Mouse (Mus musculus): ENCODE measurements at regions not wholly inside any gene's neighbourhood (a gene's known extent, or its start where the extent isn't known, plus 50 kb on each side); places are given as distances from the start of the nearest gene placed in this dataset.

DNA sequence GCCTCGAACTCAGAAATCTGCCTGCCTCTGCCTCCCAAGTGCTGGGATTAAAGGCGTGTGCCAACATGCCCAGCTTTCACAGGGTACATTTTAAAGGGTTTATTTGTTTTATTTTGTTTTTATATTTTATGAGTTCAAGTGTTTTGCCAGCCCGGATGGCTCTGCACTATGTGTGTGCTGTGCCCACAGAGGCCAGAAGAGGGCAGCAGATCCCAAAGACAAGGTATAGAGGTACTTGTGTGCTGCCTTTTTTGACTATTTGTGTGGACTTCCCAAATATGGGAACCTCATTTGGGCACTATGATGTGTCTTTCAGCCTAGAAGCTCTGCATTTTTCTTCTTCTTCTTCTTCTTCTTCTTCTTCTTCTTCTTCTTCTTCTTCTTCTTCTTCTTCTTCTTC is 176.4 kb upstream of the Azi2 start:
- no peak for DNase-seq

DNA sequence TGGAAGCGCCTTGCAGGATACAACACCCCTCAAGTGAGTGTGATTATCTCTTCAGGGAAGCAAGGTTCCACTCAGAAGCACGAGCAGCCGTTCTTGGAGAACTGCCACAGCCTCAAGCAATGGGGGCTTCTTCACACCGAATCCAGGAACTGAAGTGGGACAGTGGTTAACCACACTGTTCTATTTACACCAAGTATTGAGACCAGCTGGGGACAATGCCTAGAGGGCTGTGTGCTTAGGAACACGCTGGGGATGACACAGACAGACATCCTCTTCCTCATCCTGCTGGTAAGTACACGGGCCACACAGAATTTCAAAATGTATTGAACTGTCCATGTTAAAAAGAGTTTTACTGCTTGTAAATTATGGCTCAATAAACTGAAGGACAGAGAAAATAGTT is 177.0 kb upstream of the Azi2 start:
- no peak for DNase-seq

DNA sequence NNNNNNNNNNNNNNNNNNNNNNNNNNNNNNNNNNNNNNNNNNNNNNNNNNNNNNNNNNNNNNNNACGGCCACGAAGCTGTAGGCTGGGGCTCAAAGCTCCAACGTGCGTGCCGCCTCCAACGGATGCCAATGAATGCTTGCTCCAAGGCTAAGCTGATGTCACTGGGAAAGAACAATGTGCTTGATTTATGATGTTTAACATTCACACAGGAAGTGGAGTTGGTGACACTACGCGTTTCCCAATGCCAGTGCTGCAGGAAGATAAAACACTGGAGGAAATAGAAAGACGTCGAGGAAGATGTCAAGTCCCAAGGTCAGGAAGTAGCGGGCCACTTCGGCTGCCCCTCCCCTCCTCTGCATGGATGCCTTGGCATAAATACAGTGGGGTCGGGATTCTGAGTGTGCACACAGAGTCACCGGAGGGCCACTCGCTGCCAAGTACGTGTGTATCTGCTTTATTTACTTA is 180.7 kb upstream of the Azi2 start:
- no peak for DNase-seq

DNA sequence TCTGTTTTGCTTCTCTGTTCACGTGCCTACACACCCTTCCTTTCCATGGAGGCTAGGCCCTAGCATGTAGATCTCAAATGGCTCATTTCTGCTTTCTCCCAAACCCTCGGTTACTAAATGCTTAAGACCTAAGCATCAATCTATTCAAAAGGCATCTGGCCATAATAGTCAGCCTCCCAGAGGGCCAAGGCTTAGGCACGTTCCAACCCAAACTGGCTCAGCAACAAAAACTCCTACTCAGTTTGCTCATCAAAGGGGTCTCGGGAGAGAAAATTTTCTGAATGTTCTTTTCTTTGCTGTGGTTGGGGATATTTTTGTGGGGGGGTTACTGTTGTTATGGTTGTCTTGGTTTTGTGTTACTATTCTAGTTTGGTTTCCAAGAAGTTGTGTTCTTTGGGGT is 196.8 kb upstream of the Azi2 start:
- DNase-seq = no peak

DNA sequence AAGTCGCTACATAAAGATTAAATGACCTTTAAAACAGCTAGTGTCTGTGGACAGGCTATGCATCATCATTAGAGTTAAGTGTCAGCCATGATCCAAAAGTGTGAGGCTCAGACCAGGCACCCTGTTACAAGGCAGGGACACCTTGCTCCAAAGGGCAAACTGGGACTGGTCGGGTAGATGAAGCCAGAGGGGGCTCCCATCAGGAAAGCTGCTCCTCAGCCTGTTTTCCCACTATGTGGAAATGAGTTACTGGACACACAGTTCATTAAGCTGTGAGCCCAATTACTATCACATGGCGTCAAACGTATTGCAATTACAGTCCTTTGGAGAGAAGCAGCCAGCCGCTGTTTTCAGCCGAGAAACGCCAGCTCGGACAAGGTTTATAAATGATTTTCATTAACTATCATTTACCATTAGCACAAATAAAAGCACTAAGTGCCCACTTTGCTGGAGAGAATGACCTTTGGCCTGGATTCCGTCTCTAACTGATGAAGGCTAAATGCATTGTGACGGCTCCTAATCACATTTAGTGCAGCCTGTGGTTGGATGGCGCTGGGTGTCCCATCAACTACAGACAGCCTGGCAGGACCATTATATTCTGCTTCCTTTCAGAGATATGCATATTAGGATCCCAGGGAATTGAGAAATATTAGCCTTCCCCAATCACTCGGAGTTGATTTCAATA is 203.5 kb upstream of the Azi2 start:
- no peak for DNase-seq

DNA sequence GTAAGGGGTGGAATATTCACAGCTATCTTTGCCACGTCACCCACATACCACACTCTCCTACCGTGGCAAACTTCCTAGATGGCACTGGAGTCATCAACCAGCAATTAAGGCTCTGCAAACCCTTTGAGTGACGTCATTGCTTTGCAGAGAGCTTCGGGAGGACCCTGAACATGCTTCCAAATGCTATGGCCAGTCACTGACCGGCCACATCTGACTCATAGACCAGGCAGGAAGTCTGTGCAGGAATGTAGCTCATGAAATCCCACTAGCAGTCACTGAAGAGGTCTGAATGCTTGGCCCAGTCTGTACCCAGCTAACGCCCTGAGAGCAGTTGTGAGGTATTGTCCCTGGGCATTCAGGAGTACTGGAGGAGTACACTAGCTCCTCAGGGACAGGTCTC is 203.9 kb upstream of the Rbms3 start:
- DNase-seq = no peak

DNA sequence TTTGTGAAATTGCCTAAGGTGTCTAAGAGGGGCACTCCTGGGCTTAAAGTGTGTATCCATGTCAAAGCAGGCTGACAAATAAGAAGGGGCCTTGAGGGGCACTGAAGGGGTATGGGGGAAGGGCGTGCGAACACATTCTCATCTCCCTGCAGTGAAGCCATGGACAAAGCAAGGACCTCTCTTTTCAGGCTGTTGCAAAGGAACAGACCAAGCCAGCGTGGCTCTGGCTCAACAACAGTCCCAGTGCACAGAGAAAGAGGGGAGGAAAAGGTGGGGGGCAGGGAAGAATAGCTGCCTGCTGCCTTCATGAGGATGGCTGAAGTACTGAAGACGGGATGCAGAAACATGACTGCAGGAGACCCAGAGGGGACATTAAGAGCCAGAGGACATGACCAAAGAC is 184.9 kb upstream of the Rbms3 start:
- no peak for DNase-seq

DNA sequence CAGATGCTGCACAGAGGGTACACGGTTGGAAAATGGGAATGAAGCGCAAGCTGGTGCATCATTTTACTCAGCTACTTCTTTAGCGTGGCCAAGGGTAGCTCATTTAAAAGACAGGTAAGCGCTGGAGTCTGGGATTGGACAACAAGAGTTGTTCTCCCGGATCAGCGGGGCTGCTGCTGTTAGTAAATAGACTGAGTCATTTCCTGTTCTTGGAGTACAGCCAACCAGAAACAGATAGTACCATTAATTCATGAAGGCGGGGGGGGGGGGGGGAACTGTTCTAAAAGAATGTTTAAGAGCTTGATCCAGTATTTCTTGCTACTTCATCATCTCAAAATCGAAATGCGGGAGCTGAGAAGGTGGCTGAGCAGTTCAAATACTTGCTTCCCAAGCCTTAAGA is 183.5 kb upstream of the Rbms3 start:
- DNase-seq = no peak

DNA sequence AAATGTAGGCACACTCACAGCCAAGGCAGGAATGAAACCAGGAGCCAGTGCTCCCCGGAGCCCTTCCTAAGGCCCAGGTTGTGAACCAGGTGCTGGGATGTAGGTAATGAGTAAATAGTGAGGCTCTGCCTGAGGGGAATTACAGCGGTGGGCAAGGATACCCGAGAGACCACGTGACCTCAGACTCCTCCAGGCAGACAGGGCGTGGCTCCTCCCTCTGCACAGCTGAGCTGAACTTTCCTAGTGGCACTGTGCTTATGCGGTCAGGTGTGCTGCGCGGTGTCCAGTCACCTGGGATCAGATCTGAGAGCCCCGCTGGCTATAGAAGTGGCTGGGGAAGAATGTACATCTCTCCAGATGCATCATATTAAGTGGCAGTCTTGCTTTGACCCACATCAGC is 176.1 kb upstream of the Rbms3 start:
- no peak for DNase-seq

DNA sequence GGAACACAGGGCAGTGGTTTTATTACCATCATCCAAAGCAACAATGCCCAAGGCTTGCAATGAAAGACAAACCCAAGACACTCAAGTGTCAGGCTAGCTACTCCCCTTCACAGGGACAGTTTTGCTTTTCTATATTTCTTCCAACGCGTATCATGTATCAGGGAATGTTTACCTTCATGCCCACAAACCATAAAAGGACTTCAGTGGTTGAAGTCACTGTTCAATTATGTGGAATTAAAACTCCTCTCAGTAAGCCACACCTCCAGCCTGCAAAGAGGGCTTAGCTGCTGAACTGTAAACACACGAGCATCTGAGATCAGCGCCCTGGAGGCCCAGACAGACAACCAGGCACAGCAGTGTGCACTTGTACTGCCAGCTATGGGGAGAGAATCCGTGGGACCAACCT is 154.5 kb upstream of the Rbms3 start:
- no peak for DNase-seq

DNA sequence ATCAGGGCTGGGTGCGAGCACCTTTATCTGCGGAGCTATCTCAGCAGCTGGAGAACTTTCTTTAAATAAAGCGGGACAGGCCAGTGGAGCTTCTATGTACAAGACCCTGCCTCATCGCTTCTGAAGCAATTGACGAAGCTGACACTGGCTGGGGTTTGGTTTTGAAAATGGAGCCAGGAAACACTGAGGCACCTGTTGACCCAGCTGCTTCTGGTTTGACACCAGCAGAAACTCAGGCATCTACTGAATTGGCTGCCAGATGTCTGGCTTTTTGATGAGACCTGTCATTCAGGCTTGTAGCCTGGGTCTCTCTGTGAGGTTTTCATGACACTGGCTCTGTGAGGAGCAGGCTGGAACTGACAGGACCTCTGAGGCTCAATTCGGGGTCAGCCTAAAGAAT is 124.9 kb upstream of the Rbms3 start:
- DNase-seq = no peak

DNA sequence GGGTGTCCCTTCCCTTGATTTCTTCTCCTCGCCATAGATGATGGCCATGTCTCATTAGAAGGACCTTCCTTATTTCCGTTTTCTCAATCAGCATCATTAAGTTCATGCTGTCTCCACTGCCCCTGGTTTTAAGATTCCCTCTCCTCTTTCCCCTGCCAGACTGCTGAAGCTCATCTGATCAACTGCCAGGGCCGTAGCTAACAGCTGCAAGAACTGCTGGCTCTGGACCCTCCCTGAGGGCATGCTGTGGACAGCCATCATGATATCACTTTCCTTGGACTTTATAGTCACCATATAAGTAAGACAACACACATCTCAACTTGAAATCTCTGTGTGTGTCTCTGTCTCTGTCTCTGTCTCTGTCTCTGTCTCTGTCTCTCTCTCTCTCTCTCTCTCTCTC is 123.8 kb upstream of the Rbms3 start:
- no peak for DNase-seq

DNA sequence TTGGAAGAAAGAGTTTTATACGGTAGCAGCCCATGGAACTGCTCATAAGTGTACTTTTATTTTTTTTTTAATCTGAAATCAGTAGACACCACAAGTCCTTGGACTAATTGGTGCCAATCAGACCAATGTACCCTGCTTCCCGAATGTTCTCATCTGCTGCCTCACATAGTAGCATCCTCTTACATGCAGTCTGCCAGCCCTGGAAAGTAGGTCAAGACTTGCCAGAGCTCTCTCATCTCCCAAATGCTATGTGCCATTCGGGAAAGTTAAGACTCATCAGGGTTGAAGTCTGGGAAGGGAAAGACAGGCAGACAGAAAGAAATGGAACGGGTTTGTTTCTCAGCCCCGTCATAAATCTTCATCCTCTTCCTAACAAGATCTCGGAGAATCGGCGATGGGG is 115.2 kb upstream of the Rbms3 start:
- no peak for DNase-seq

DNA sequence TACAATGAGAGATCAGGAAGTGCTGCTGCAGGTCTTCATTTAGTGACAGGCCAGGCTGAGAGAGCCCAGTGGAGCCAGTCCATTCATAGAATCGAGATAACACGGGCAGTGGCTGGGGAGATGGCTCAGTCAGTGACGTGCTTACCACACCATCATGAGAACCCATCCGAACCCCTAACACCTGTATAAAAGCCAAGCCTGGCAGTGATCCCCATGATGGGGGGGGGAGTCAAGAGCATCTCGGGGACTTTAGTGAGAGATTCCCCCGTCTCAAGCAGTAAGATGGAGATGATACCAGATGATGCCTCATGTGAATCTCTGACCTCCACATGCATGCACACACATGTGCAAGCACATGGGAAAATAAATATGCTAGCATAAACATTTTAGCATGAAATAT is 99.7 kb upstream of the Rbms3 start:
- DNase-seq = no peak

DNA sequence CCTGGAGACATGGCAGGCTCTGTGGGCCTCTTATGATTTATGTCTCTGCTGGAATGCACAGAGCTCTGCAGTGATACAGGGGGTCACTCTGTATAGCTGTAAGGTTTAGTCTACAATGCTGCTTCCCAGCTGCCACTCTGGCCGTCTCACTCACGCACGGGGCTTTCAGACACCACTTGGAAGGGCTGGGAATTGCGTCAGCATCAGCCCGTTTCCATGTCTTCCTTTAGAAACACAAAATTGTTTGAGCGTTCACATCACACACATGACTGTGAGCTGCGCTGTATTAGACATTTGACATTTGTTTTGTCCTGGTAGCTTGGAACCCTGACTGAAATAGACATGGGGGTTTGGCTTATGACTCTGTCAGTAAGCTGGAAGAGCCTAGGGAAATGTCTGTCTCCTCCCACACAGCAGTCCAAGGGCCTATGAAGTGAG is 90.5 kb upstream of the Rbms3 start:
- no peak for DNase-seq

DNA sequence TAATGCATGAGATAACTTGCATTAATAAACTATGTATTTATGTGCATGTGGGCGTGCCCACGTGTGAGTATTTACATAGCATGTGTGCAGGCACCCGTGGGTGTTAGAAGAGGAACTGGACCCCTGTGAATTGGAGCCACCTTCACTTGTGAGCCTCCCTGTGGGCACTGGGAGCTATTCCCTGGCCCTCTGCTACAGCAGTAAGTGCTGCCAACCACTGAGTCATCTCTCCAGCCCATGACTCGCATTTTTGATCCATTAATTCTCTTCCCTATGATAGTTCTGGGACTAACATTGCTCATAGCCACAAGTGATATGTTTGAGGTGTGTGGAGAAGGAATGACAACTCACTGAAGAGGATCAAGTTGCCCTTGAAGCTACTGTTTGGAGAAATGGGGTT is 87.6 kb upstream of the Rbms3 start:
- no peak for DNase-seq

DNA sequence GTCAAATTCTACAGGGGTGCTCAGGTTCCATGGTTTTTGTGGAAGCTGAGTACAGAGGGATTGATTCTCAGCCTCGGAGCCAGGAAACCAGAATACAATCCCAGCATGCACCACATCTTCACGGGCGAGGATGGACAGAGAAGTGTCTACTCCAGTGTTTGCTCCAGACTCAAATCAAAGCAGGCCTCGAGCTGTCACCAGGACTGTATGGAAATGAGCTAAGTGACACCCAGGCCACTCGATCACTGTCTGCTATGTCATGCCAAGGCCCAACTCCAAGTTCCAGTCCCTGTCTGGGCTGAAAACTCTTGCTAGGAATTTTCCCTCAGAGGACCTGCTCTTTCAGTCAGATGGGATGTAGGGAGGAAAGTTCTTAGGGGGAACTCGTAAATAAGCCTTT is 86.8 kb upstream of the Rbms3 start:
- DNase-seq = no peak

DNA sequence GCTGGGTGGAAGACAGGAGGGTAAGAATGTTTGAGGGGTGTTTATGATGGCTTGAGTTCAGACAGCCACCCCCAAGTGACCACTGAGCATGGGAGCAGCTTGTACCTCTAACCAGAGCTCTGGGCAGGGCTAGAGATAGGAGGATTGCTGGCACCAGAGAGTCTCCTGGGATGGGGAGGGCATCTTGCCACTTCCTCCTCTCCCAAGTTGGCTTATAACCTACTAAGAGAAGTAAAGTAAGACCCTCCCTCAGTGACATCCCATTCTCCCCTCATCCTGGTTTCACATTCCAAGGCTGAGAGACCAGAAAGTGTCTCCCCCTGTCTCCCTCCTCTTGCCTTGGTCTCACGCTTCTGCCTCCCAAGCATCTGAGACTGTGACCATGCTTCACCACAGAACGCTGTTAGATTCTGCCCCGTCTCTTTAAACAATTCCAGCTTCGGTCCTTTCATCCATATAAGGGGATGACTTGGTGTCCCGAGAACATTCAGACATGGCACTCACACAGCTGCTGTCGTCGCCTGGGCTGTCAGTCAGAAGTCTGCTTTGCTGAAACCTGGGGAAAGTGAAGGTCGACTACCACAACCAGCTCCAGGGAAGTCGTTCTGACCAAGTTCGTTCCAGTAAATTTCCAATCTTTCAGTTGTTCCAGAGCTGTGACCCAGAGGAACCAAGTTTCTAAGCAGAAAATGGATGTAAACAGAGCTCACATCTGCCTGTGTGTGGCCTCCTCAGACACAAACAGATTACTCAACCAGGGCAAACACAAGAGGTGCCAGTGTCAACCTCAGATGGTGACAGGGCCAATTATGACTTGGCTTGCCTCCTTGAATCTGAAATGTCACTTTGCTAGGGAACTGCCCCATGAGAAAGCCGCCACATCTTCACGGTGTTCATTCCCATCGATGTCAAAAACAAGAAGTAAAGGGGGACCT is 85.3 kb upstream of the Rbms3 start:
- DNase-seq = no peak

DNA sequence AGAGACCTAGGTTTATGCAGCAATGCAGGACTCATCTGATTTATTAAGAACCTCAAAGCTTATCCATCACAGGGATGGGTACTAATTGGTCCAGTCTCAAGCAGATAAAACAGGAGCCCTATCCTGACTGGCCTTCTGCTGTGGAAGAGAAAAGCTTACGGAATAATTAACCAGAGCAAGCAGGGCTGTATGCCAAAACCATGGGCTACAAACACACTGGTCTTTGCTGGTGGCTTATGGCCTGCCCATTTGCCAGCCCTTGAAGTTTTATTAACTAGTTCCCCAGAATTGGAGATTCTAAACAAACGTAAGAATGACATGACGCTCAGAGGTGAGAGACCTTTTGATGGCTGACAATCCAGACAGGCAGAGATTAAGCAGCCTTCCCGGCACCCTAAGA is 83.4 kb upstream of the Rbms3 start:
- DNase-seq = no peak

DNA sequence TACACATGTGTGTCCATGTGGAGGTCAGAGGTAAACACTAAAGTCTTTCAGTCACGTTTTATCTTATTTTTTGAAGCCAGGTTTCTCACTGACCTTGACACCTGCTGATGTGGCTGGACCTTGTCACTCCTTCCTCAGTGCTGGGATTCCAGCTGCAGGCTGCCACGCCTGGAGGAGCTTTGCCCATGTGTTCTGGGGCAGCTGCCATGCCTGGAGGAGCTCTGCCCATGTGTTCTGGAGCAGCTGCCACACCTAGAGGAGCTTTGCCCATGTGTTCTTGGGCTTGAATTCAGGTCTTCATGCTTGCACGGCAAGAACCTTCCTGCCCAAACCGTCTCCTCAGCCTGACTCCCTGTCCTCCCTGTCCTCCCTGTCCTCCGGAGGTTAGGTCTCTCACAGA is 82.1 kb upstream of the Rbms3 start:
- no peak for DNase-seq

DNA sequence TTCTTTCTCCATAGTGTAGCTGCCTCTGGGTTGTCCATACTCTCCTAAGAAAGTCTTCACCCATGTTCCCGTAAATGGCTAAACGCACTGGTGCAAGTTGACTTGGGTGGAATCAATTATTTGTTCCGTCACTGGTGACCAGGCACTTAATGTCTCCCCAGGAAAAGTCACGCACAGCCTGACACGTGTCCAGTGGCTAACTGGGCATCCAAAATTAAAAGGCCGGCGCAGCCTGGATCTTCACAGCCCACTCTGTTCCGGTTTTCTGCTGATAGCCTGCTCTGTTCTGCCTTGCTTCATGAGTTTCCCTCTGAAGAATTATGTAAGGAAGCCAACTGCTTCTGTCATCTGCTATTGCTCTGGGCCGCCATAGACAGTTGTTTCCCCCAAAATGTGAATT is 81.3 kb upstream of the Rbms3 start:
- DNase-seq = no peak

DNA sequence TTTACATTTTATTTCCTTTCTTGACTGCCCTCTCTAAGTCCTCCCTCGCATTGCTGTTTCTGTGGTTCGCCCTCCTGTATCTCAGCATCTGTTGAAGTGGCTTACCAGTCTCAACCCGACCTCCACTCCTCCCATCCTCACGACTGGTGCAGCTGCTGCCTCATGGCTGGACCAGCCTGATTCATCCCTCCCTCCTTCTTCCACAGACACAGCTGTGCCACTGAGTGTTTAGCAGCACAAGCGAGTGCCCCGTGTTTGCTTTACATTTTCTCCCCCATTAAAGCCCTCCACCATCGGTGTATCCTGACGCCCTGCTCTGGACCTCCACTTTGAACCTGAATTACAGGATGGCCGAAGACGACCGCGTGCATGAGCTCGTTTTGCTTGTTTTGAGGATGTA is 80.0 kb upstream of the Rbms3 start:
- DNase-seq = no peak

DNA sequence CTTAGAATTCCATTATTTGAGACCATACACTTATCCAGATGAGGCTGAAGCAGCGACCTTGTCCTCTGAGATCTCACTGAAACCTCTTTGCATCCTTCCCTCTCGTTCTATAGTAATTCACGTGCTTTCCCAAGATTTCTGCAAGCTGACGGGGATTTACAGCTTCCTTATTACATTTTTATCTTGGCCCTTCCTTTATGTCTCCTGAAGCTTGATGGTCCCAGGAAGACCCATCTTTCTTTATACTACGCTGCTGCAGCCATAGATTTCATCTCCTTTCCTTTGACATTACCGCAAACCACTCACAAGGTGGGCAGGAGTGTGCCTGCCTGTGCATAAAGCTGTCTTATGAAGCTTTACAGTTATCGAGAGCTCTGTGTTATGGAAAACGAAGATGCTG is 63.3 kb upstream of the Rbms3 start:
- no peak for DNase-seq

DNA sequence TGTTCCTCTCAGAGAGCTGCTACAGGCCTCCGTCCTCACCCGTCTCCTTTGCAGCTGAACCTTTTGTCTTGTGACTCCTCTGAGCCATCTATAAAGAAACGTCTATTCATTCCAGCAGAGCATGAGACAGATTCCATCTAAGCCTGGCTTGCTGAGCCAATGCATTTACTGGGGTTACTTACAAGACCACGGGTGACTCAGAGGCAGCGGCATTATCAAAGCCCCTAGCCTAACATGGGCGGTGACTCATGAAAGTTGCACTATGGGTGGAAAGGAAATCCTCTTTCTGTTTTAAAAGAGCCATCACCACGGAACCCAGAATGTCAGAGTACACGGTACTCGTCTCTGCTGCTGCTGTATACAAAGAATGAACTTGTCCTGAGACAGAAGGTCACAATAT is 62.8 kb upstream of the Rbms3 start:
- no peak for DNase-seq

DNA sequence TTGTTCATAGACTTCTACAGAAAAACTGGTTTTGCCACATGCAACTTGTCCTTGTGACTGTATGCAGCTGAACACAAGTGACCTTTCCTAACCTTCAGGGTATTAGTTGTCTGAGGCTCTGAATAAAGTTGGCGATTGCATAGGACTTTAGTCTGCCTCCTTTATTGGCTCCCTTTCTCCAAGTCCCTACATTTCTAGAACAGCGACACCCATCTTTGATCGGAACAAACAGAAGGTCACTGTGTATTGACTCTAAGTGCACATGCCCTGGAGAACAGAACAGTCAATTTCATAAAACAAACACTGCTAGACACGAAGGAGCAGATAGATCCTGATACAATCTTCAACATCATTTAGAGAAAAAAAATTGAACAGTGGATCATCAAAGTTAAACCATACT is 60.2 kb upstream of the Rbms3 start:
- DNase-seq = no peak

All from right cerebral cortex, postnatal 4 days (tissue).